Mouse (Mus musculus) liver, adult 2 months (tissue): Measurements from ENCODE around the gene Btf3. TPM values are rescaled to one million over a fixed set of nuclear protein-coding genes. Genes with fewer than 3 reads are reported as not detected.

Source experiments
- DNase-seq: peaks from one replicate; pipeline ENCODE4 v3.0.0-alpha.2; 2011; ENCODE audit warnings: low read depth, low spot score; ENCODE audit errors: extremely low read depth
- H3K27ac ChIP-seq: fragments of 200-500 bp; replicated peaks from 2 replicates; pipeline ENCODE4 v1.5.1; 2012; ENCODE audit warnings: low read depth, mild to moderate bottlenecking, control low read depth, inconsistent platforms, low read length; ENCODE audit not compliant: insufficient read depth
- H3K27me3 ChIP-seq: fragments of 200-500 bp; 2 replicates; pipeline ENCODE4 v1.6.1; 2012; ENCODE audit warnings: mild to moderate bottlenecking, moderate library complexity, low read length, inconsistent platforms; ENCODE audit not compliant: control insufficient read depth, insufficient read depth
- H3K36me3 ChIP-seq: fragments of 200-500 bp; 2 replicates; pipeline ENCODE4 v1.6.1; 2012; ENCODE audit warnings: low read length, inconsistent platforms; ENCODE audit not compliant: control insufficient read depth, insufficient read depth
- H3K4me1 ChIP-seq: fragments of 200-500 bp; 2 replicates; pipeline ENCODE4 v1.6.1; 2011; ENCODE audit warnings: low read length; ENCODE audit not compliant: control insufficient read depth, insufficient read depth
- H3K4me3 ChIP-seq: fragments of 200-500 bp; 2 replicates; pipeline ENCODE4 v1.5.1; 2011; ENCODE audit warnings: low read depth, mild to moderate bottlenecking, control low read depth, low read length, moderate library complexity; ENCODE audit not compliant: insufficient read depth
- H3K79me2 ChIP-seq: fragments of 200-500 bp; 2 replicates; pipeline ENCODE4 v1.6.1; 2012; ENCODE audit warnings: inconsistent platforms, mild to moderate bottlenecking, low read length, moderate library complexity; ENCODE audit not compliant: control insufficient read depth, insufficient read depth
- H3K9ac ChIP-seq: fragments of 200-500 bp; 2 replicates; pipeline ENCODE4 v1.6.1; 2012; ENCODE audit warnings: low read depth, mild to moderate bottlenecking, control low read depth, inconsistent platforms, low read length
- CTCF ChIP-seq: fragments of 200-500 bp; IDR thresholded peaks from 2 replicates; pipeline ENCODE4 v1.5.1; 2011; ENCODE audit warnings: low read depth, low read length, control low read depth
- POLR2A ChIP-seq: fragments of 200-500 bp; IDR thresholded peaks from 2 replicates; pipeline ENCODE4 v1.6.1; 2011; ENCODE audit warnings: low read length, control low read depth; ENCODE audit not compliant: insufficient read depth; ENCODE audit errors: extremely low read depth
- WGBS: fragments of 180-500 bp; shearing (Covaris S2); methylation state at CpG from one replicate; pipeline ENCODE4 v1.1.7; 2018; 5-methylcytosine and 5-hydroxymethylcytosine counted together
- polyA plus RNA-seq: library from polyadenylated mRNA; depleted of rRNA; stranded (reverse); fragments of >200 nt; gene quantifications from 2 replicates; pipeline ENCODE4 v1.2.3, GENCODE M21; 2012
- total RNA-seq: library from RNA; depleted of rRNA; stranded (reverse); fragments of >200 nt; gene quantifications from 2 replicates; pipeline ENCODE4 v1.2.3, GENCODE M21; 2014

Btf3 gene
- total and polyA plus RNA-seq, 2 experiments: 67.6 to 247 TPM

DNA sequence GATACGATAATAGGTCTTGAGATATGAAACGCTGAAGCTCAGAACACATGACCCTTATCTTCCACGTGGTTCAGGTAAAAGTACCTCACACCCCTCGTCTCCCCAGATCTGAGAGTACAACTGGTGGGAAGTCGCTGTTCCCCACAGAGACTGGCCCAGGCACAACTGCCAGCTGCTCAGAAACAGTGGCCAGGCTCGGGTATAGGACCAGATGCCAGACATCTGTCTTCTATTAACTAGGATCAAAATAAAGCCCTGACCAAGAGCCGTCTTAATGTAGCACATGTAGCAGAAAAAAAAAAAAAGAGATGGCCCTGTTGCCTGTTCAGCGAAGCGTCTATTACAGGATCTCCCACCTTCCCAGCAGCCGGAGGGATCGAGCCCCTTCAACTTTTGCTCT, 8.2 kb upstream of the Btf3 start:
- Histone ChIP-seq H3K4me1 (no peaks in the 10 kb centered on the region), H3K36me3 (peaks cover 2% of the 10 kb centered on the region; the same call in 1 of the 2 replicates), H3K79me2 (no peaks in the 10 kb centered on the region), H3K27ac (no peak overlapping the region), H3K9ac (no peak overlapping the region), H3K4me3 (no peak overlapping the region), H3K27me3 (no peaks in the 10 kb centered on the region)
- DNase-seq: no peak
- WGBS: 93% methylated on average over 11 of the region's 11 CpGs
- TF ChIP-seq CTCF: no peak
- TF ChIP-seq POLR2A: no peak

DNA sequence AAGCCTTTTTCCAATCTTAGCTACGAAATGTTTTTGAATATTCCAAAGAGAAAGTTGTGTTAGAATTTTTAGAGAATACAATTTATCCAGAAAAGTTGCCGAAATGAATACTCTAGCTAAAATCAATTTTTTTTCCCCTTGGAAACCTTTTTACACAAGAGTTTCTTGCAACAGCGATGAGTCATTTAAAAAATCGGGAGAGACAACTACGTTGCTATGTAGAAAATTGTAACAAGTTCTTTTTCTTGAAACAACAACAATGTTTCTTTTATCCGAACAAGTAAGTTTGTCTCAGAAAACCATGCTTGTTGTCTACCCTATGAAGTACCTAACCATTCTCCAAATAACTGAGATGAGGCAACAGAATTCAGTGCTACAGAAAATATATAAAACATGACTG, 1.1 kb upstream of the Btf3 start:
- WGBS: 37% methylated on average over 6 of the region's 6 CpGs
- Histone ChIP-seq H3K9ac (no peak overlapping the region), H3K27ac (no peak overlapping the region), H3K79me2 (peaks cover 14% of the 10 kb centered on the region), H3K4me3 (peak overlapping the region; percentile 19; the same call in 1 of the 2 replicates), H3K4me1 (peaks cover 5% of the 10 kb centered on the region; the same call in 1 of the 2 replicates), H3K27me3 (no peaks in the 10 kb centered on the region), H3K36me3 (peaks cover 11% of the 10 kb centered on the region)
- TF ChIP-seq POLR2A (no peak), CTCF (no peak)
- no peak for DNase-seq

DNA sequence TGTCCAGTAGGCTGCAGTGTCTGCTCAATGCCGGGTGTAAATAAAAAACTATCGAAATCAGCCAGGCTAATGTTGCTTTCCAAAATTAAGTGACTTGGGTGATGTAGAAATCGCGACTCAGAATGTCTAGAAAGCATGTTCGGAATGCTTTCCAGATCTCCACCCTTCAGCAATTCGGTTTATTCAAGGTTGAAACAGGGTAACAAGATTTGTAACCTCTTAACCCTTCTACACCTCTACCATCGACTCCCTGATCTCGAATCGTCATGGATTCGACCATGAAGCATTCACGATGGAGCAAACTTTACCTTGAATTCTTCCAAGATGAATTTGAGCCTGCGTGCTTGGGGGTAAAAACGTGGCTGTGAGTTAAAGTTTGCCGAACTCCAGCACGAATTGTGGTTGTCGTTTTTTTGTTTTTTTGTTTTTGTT, 456 bp upstream of the Btf3 start:
- peaks cover 14% of the 10 kb centered on the region for H3K79me2 ChIP-seq
- peaks cover 5% of the 10 kb centered on the region; the same call in 1 of the 2 replicates for H3K4me1 ChIP-seq
- H3K27me3 ChIP-seq: no peaks in the 10 kb centered on the region
- peak overlapping the region; percentile 99 for H3K27ac ChIP-seq
- H3K36me3 ChIP-seq: peaks cover 16% of the 10 kb centered on the region
- DNase-seq: peak; percentile 63
- under 1% methylated on average over 16 of the region's 16 CpGs for WGBS
- peak overlapping the region; percentile 100 for H3K9ac ChIP-seq
- peak overlapping the region; percentile 100 for H3K4me3 ChIP-seq
- TF ChIP-seq POLR2A (no peak), CTCF (0 out of 2 replicates have a peak, but pooled peaks have one; percentile 12)

DNA sequence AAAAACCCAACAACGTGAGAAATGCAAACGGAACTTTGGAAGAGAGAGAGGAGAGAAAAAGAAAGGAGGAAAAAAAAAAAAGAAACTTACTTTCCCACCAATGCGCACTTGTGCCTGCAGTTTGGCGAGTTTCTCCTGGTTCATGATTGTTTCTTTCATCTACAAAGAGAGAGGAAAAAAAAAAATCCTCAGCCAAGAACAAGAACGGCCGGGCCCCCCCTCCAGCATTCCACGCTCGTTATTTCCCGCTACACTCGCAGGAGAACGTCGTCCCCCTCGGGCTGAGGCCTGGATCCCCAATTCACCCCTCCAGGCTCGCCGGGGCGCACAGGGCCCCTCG, 696 bp downstream of the Btf3 start:
- Histone ChIP-seq H3K27ac (no peak overlapping the region), H3K9ac (peak overlapping the region; percentile 99), H3K27me3 (no peaks in the 10 kb centered on the region), H3K36me3 (peaks cover 28% of the 10 kb centered on the region), H3K79me2 (peaks cover 14% of the 10 kb centered on the region), H3K4me3 (peak overlapping the region; percentile 100), H3K4me1 (peaks cover 5% of the 10 kb centered on the region; the same call in 1 of the 2 replicates)
- no peak for TF ChIP-seq POLR2A
- no peak for TF ChIP-seq CTCF
- under 1% methylated on average over 17 of the region's 17 CpGs for WGBS
- DNase-seq: no peak

DNA sequence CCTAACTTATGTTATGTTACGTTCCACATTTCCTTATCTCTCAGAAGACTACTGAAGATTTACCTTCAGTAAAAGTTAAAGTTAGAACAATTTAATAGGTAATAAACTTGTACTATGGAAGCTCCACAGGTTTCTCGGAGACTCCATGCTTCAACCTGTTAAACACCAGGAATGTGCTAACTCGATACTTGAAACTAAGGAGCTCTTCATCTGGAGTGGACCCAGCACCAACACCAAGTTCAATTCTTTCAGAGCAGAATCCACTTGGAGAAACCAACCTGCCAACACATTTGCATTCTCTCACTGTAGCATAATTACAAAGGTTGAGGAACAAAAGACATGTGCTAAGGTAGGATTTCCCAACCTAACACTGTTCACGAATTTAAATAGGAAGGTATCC, 1.7 kb downstream of the Btf3 start:
- WGBS: 46% methylated on average over 4 of the region's 4 CpGs
- H3K4me3 ChIP-seq: no peak overlapping the region
- no peak overlapping the region for H3K9ac ChIP-seq

DNA sequence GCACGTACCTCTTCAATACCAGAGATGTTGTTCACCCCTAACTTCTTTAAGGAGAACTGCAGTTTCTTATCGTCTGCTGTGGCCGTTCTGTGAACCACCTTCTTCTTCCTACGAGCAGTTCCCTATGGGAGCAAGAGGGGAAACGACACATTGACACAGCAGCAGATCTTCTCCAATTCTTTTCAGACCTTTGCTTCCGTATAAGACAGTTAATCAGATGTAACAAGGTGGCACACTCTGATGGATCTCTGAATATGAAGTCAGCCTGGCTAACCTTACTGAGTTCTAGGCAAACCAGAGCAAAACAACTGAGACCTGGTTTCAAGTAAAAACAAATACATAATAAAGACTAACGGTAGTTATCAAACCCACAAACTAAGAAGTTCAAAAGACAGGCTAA, 3.2 kb downstream of the Btf3 start:
- peaks cover 5% of the 10 kb centered on the region; the same call in 1 of the 2 replicates for H3K4me1 ChIP-seq
- 75% methylated on average over 7 of the region's 7 CpGs for WGBS
- H3K4me3 ChIP-seq: no peak overlapping the region

More for the DNA sequence above, 1.7 kb downstream of the Btf3 start:
- no peaks in the 10 kb centered on the region for H3K27me3 ChIP-seq
- TF ChIP-seq POLR2A: no peak
- TF ChIP-seq CTCF: no peak
- H3K36me3 ChIP-seq: peaks cover 38% of the 10 kb centered on the region
- H3K27ac ChIP-seq: no peak overlapping the region
- peaks cover 14% of the 10 kb centered on the region for H3K79me2 ChIP-seq
- peaks cover 5% of the 10 kb centered on the region; the same call in 1 of the 2 replicates for H3K4me1 ChIP-seq
- DNase-seq: no peak

More for the DNA sequence above, 3.2 kb downstream of the Btf3 start:
- TF ChIP-seq POLR2A (no peak), CTCF (no peak)
- Histone ChIP-seq H3K27ac (no peak overlapping the region), H3K36me3 (peaks cover 48% of the 10 kb centered on the region), H3K27me3 (no peaks in the 10 kb centered on the region), H3K9ac (no peak overlapping the region), H3K79me2 (peaks cover 14% of the 10 kb centered on the region)
- no peak for DNase-seq
